Mouse (Mus musculus) skeletal muscle tissue, adult 2 months (tissue): ENCODE results near the gene Samd10.
A peak's percentile ranks its signal among the peaks of the same experiment; 100 is the strongest.

Experiments
- DNase-seq: peaks from one replicate; pipeline ENCODE4 v3.0.0-alpha.2; 2012; ENCODE audit warnings: low read depth, low spot score

Gene Samd10

GRCm38 (mm10) chr2:181598454-181599351 lies at the start of gene Samd10:
TSS of gene Samd10 (minus strand) at chr2:181599212.
- no peak for DNase-seq

GRCm38 (mm10) chr2:181646626-181647472 lies 47.8 kb upstream of the Samd10 start:
- DNase-seq: no peak

GRCm38 (mm10) chr2:181645666-181646065 lies 46.7 kb upstream of the Samd10 start:
- no peak for DNase-seq

GRCm38 (mm10) chr2:181644361-181644760 lies 45.3 kb upstream of the Samd10 start:
- no peak for DNase-seq

GRCm38 (mm10) chr2:181635865-181636264 lies 36.9 kb upstream of the Samd10 start:
- DNase-seq: no peak

GRCm38 (mm10) chr2:181632624-181633023 lies 33.6 kb upstream of the Samd10 start:
- DNase-seq: no peak

- no peak for DNase-seq
Measured at GRCm38 (mm10) chr2:181628471-181628870, 29.5 kb upstream of the Samd10 start.

- no peak for DNase-seq
Measured at GRCm38 (mm10) chr2:181623401-181623800, 24.4 kb upstream of the Samd10 start.

GRCm38 (mm10) chr2:181618761-181619495 lies 19.9 kb upstream of the Samd10 start:
- DNase-seq: no peak

- DNase-seq: no peak
Measured at GRCm38 (mm10) chr2:181602367-181602766, 3.4 kb upstream of the Samd10 start.

GRCm38 (mm10) chr2:181601751-181602145 lies 2.7 kb upstream of the Samd10 start:
- no peak for DNase-seq

GRCm38 (mm10) chr2:181600828-181601750 lies 2.1 kb upstream of the Samd10 start:
- peak; percentile 96 for DNase-seq

GRCm38 (mm10) chr2:181600226-181600758 lies 1.3 kb upstream of the Samd10 start:
- no peak for DNase-seq

- DNase-seq: no peak
Measured at GRCm38 (mm10) chr2:181597378-181598061, 1.5 kb downstream of the Samd10 start.

- no peak for DNase-seq
Measured at GRCm38 (mm10) chr2:181596221-181596960, 2.6 kb downstream of the Samd10 start.

- DNase-seq: no peak
Measured at GRCm38 (mm10) chr2:181594946-181595696, 3.9 kb downstream of the Samd10 start.

GRCm38 (mm10) chr2:181593937-181594336 lies 5.1 kb downstream of the Samd10 start:
- no peak for DNase-seq

GRCm38 (mm10) chr2:181593042-181593421 lies 6.0 kb downstream of the Samd10 start:
- no peak for DNase-seq
